Mouse (Mus musculus) CH12.LX (cell line): ENCODE results near the gene Faiml. TPM values are rescaled to one million over a fixed set of nuclear protein-coding genes. Genes with fewer than 3 reads are reported as not detected.

Source experiments
- DNase-seq: peaks from one replicate; pipeline ENCODE4 v3.0.0-alpha.2; 2013; ENCODE audit errors: extremely low read depth
- H3K27ac ChIP-seq: 2 replicates; pipeline ENCODE4 v1.5.1; 2012; ENCODE audit warnings: low read depth, mild to moderate bottlenecking, control low read depth, moderate library complexity; ENCODE audit not compliant: insufficient read depth
- H3K27me3 ChIP-seq: replicated peaks from 2 replicates; pipeline ENCODE3; 2012; ENCODE audit warnings: inconsistent platforms
- H3K36me3 ChIP-seq, 2 experiments: replicated peaks in 1 of 2; 2 replicates each; pipeline versions ENCODE3 to v1.6.1; 2012; ENCODE audit warnings: inconsistent platforms in 1 of 2, low read length in 1 of 2, mild to moderate bottlenecking in 1 of 2, mixed read lengths in 1 of 2, moderate library complexity in 1 of 2; ENCODE audit not compliant: control insufficient read depth in 1 of 2, insufficient read depth in 1 of 2
- H3K4me1 ChIP-seq, 2 experiments: 2 replicates each; pipeline ENCODE4 v1.6.1; 2012; ENCODE audit warnings: inconsistent platforms in 1 of 2, moderate library complexity in 1 of 2; ENCODE audit not compliant: insufficient read depth in 2 of 2, control insufficient read depth in 1 of 2
- H3K4me2 ChIP-seq: 2 replicates; pipeline ENCODE4 v1.6.1; 2012; ENCODE audit warnings: low read depth, mild to moderate bottlenecking, control low read depth; ENCODE audit not compliant: poor library complexity, insufficient read depth, severe bottlenecking
- H3K4me3 ChIP-seq, 3 experiments: fragments of 150-350 bp in 1 of 3; sonication (generic) in 1 of 3; replicated peaks in 1 of 3; 2 replicates each; pipeline versions ENCODE3 to v1.5.1; 2011 to 2012; ENCODE audit warnings: low read depth in 2 of 3, low read length in 2 of 3, mild to moderate bottlenecking in 2 of 3, moderate library complexity in 2 of 3, control low read depth in 1 of 3, improper control_type of control experiment in 1 of 3, inconsistent platforms in 1 of 3, mixed read lengths in 1 of 3; ENCODE audit not compliant: poor library complexity in 1 of 3
- H3K79me2 ChIP-seq: replicated peaks from 2 replicates; pipeline ENCODE4 v1.6.1; 2012; ENCODE audit warnings: mild to moderate bottlenecking, moderate library complexity; ENCODE audit not compliant: control insufficient read depth, poor library complexity, insufficient read depth, severe bottlenecking; ENCODE audit errors: extremely low read depth
- H3K9ac ChIP-seq: 2 replicates; pipeline ENCODE4 v1.6.1; 2012; ENCODE audit warnings: low read depth, mild to moderate bottlenecking, control low read depth, moderate library complexity; ENCODE audit not compliant: insufficient read depth
- H3K9me3 ChIP-seq: replicated peaks from 2 replicates; pipeline ENCODE3; 2012; ENCODE audit warnings: low read length, inconsistent platforms, mixed read lengths
- BHLHE40 ChIP-seq: IDR thresholded peaks from 2 replicates; pipeline ENCODE4 v1.6.1; 2011; ENCODE audit warnings: mild to moderate bottlenecking, low read depth, low read length, improper control_type of control experiment
- CHD2 ChIP-seq: IDR thresholded peaks from 2 replicates; pipeline ENCODE4 v1.6.1; 2011; ENCODE audit warnings: low read length, improper control_type of control experiment
- CTCF ChIP-seq, 2 experiments: IDR thresholded peaks in 1 of 2; conservative IDR thresholded peaks in 1 of 2; 2 replicates each; pipeline ENCODE4 v1.5.1; 2011 to 2012; ENCODE audit warnings: low read depth in 2 of 2, low read length in 2 of 2, improper control_type of control experiment in 1 of 2, inconsistent platforms in 1 of 2, mild to moderate bottlenecking in 1 of 2, moderate library complexity in 1 of 2
- ELF1 ChIP-seq: IDR thresholded peaks from 2 replicates; pipeline ENCODE4 v1.6.1; 2014; ENCODE audit warnings: low read depth, mild to moderate bottlenecking, inconsistent platforms, low read length, improper control_type of control experiment
- EP300 ChIP-seq: IDR thresholded peaks from 2 replicates; pipeline ENCODE4 v1.6.1; 2011; ENCODE audit warnings: low read length, improper control_type of control experiment
- ETS1 ChIP-seq: conservative IDR thresholded peaks from 2 replicates; pipeline ENCODE4 v1.6.1; 2012; ENCODE audit warnings: low read depth, mild to moderate bottlenecking, inconsistent platforms, low read length, improper control_type of control experiment, moderate library complexity
- HCFC1 ChIP-seq: IDR thresholded peaks from 2 replicates; pipeline ENCODE4 v1.6.1; 2012; ENCODE audit warnings: low read depth, mild to moderate bottlenecking, inconsistent platforms, low read length, improper control_type of control experiment
- KAT2A ChIP-seq: IDR thresholded peaks from 2 replicates; pipeline ENCODE4 v1.6.1; 2012; ENCODE audit warnings: low read length, improper control_type of control experiment, inconsistent platforms; ENCODE audit not compliant: insufficient replicate concordance
- MAFK ChIP-seq: IDR thresholded peaks from 2 replicates; pipeline ENCODE4 v1.6.1; 2011; ENCODE audit warnings: low read length, improper control_type of control experiment; ENCODE audit not compliant: insufficient replicate concordance
- MAX ChIP-seq: IDR thresholded peaks from 2 replicates; pipeline ENCODE4 v1.6.1; 2011; ENCODE audit warnings: low read length, improper control_type of control experiment
- MYC ChIP-seq: IDR thresholded peaks from 2 replicates; pipeline ENCODE4 v1.6.1; 2011; ENCODE audit warnings: low read depth, mild to moderate bottlenecking, improper control_type of control experiment, low read length
- NELFE ChIP-seq: IDR thresholded peaks from 2 replicates; pipeline ENCODE4 v1.6.1; 2011; ENCODE audit warnings: low read depth, low read length, improper control_type of control experiment
- NRF1 ChIP-seq: IDR thresholded peaks from 2 replicates; pipeline ENCODE4 v1.6.1; 2014; ENCODE audit warnings: low read depth, mild to moderate bottlenecking, inconsistent platforms, low read length, improper control_type of control experiment, moderate library complexity
- PAX5 ChIP-seq: IDR thresholded peaks from 2 replicates; pipeline ENCODE4 v1.6.1; 2012; ENCODE audit warnings: low read length, inconsistent platforms, mixed read lengths
- POLR2AphosphoS2 ChIP-seq: IDR thresholded peaks from 2 replicates; pipeline ENCODE4 v1.6.1; 2011; ENCODE audit warnings: low read depth, low read length, improper control_type of control experiment
- RAD21 ChIP-seq: IDR thresholded peaks from 2 replicates; pipeline ENCODE4 v1.6.1; 2011; ENCODE audit warnings: low read depth, mild to moderate bottlenecking, low read length, improper control_type of control experiment, moderate library complexity
- RCOR1 ChIP-seq: conservative IDR thresholded peaks from 2 replicates; pipeline ENCODE4 v1.6.1; 2012; ENCODE audit warnings: low read depth, mild to moderate bottlenecking, inconsistent platforms, low read length, improper control_type of control experiment
- SMC3 ChIP-seq: IDR thresholded peaks from 2 replicates; pipeline ENCODE4 v1.6.1; 2011; ENCODE audit warnings: low read depth, low read length, improper control_type of control experiment
- TBP ChIP-seq: conservative IDR thresholded peaks from 2 replicates; pipeline ENCODE4 v1.6.1; 2011; ENCODE audit warnings: low read depth, low read length, improper control_type of control experiment
- USF1 ChIP-seq: IDR thresholded peaks from 2 replicates; pipeline ENCODE4 v1.6.1; 2014; ENCODE audit warnings: low read depth, mild to moderate bottlenecking, inconsistent platforms, low read length, improper control_type of control experiment
- ZC3H11A ChIP-seq: IDR thresholded peaks from 2 replicates; pipeline ENCODE4 v1.6.1; 2012; ENCODE audit warnings: low read depth, mild to moderate bottlenecking, inconsistent platforms, low read length, improper control_type of control experiment
- ZKSCAN1 ChIP-seq: IDR thresholded peaks from 2 replicates; pipeline ENCODE4 v1.6.1; 2012; ENCODE audit warnings: low read depth, inconsistent platforms, low read length, improper control_type of control experiment, borderline replicate concordance
- ZNF384 ChIP-seq: IDR thresholded peaks from 2 replicates; pipeline ENCODE4 v1.6.1; 2012; ENCODE audit warnings: low read depth, low read length, improper control_type of control experiment, inconsistent platforms
- dilution Hi-C: fragments of 300-500 bp; cut with MboI; formaldehyde crosslinking; loops from 2 replicates; pipeline ENCODE4 v1.14.3; 2020; ENCODE audit warnings: low sequenced_read_pairs; ENCODE audit not compliant: extremely low pct_unique_long_range_greater_than_20kb, extremely low pct_ligation_motif_present
- in situ Hi-C: fragments of 300-500 bp; cut with MboI; formaldehyde crosslinking; loops from 3 replicates; pipeline ENCODE4 v1.14.3; 2019; ENCODE audit warnings: low sequenced_read_pairs, low pct_ligation_motif_present, low pct_unique_long_range_greater_than_20kb, mixed read lengths
- polyA plus RNA-seq: library from polyadenylated mRNA; unstranded; fragments of >175 nt; gene quantifications from 2 replicates; pipeline ENCODE4 v1.2.1, GENCODE M21; 2012; ENCODE audit warnings: low read depth; ENCODE audit not compliant: insufficient read length
- total RNA-seq, 2 experiments: library from RNA; depleted of rRNA; stranded (reverse); fragments of 300-350 nt in 1 of 2; fragments of >200 nt in 1 of 2; gene quantifications; 2 replicates each; pipeline ENCODE4 v1.2.3; 2012 to 2014

Gene Faiml
- total and polyA plus RNA-seq, 3 experiments, result not detected

- H3K27me3 ChIP-seq, result no peaks in the 10 kb centered on the region
- H3K4me2 ChIP-seq, result no peak overlapping the region; the same call in 1 of the 2 replicates
- no peak overlapping the region for H3K27ac ChIP-seq
- H3K4me1 ChIP-seq, result no peaks in the 10 kb centered on the region
- dilution Hi-C loops, result no loop called here
- no peak for DNase-seq
- TF ChIP-seq ZC3H11A, result no peak
- peak; percentile 35; the same call in 1 of the 2 replicates for TF ChIP-seq HCFC1
- TF ChIP-seq, all 38 proteins: peak for 1
- H3K79me2 ChIP-seq, result no peaks in the 10 kb centered on the region
- H3K9ac ChIP-seq, result no peak overlapping the region
- in situ Hi-C loops, result no loop called here
- H3K4me3 ChIP-seq, result peak overlapping the region in 1 of 3 experiments; percentile 7
- H3K9me3 ChIP-seq, result no peaks in the 10 kb centered on the region
- H3K36me3 ChIP-seq, result no peaks in the 10 kb centered on the region
These were observed 7.6 kb downstream of the Faiml start for GRCm38 (mm10) chr9:99229450-99229849.

GRCm38 (mm10) chr9:99224583-99224982 is 12.5 kb downstream of the Faiml start:
- dilution Hi-C loops, result no loop called here
- H3K9me3 ChIP-seq, result no peaks in the 10 kb centered on the region
- H3K4me3 ChIP-seq, result no peak overlapping the region
- DNase-seq, result no peak
- TF ChIP-seq BHLHE40 (no peak), SMC3 (no peak), CHD2 (no peak), TBP (no peak), MAX (no peak), MYC (no peak), ETS1 (no peak), EP300 (no peak)
- no peaks in the 10 kb centered on the region for H3K79me2 ChIP-seq
- H3K4me2 ChIP-seq, result no peak overlapping the region
- no peak overlapping the region for H3K27ac ChIP-seq
- no peaks in the 10 kb centered on the region for H3K27me3 ChIP-seq
- no peaks in the 10 kb centered on the region for H3K4me1 ChIP-seq
- no peaks in the 10 kb centered on the region for H3K36me3 ChIP-seq
- in situ Hi-C loops, result no loop called here
- no peak overlapping the region for H3K9ac ChIP-seq

GRCm38 (mm10) chr9:99221636-99222035 is 15.4 kb downstream of the Faiml start:
- dilution Hi-C loops (no loop called here), in situ Hi-C loops (no loop called here)
- TF ChIP-seq CHD2 (no peak), SMC3 (no peak), POLR2AphosphoS2 (no peak), ELF1 (no peak), RAD21 (no peak), RCOR1 (no peak), ZKSCAN1 (no peak), HCFC1 (no peak), TBP (no peak), KAT2A (no peak), EP300 (no peak), CTCF (conservative IDR thresholded peaks at IDR 0.05 in 1 of 2, IDR thresholded peaks at IDR 0.05 in 1 of 2; ENCODE audit: low read depth in 2 of 2, low read length in 2 of 2) (no peak), USF1 (no peak), MAFK (no peak), NRF1 (no peak), NELFE (no peak), ZNF384 (no peak), ETS1 (no peak), PAX5 (no peak)
- Histone ChIP-seq H3K27me3 (no peaks in the 10 kb centered on the region), H3K4me2 (no peak overlapping the region), H3K9ac (no peak overlapping the region), H3K9me3 (no peaks in the 10 kb centered on the region), H3K4me3 (no peak overlapping the region), H3K36me3 (no peaks in the 10 kb centered on the region), H3K27ac (no peak overlapping the region), H3K4me1 (no peaks in the 10 kb centered on the region), H3K79me2 (no peaks in the 10 kb centered on the region)
- DNase-seq, result no peak
